Mouse (Mus musculus): Measurements from ENCODE around the gene Tnni1.
A peak's percentile ranks its signal among the peaks of the same experiment; 100 is the strongest.

Tnni1 gene

GRCm38 (mm10) chr1:135847139-135847562, 67.9 kb downstream of the Tnni1 start:
- peak; percentile 29 for DNase-seq

- no peak for DNase-seq
Observed at GRCm38 (mm10) chr1:135847611-135848351, 68.5 kb downstream of the Tnni1 start.

GRCm38 (mm10) chr1:135850722-135851512, 71.7 kb downstream of the Tnni1 start:
- DNase-seq = peak; percentile 17

- DNase-seq = peak; percentile 23
Observed at GRCm38 (mm10) chr1:135852044-135852756, 73.0 kb downstream of the Tnni1 start.

- no peak for DNase-seq
Observed at GRCm38 (mm10) chr1:135853200-135853599, 74.0 kb downstream of the Tnni1 start.

- no peak for DNase-seq
Observed at GRCm38 (mm10) chr1:135854591-135855343, 75.5 kb downstream of the Tnni1 start.

GRCm38 (mm10) chr1:135855344-135855687, 76.1 kb downstream of the Tnni1 start:
- DNase-seq = no peak

GRCm38 (mm10) chr1:135856070-135856469, 76.8 kb downstream of the Tnni1 start:
- DNase-seq = no peak

- no peak for DNase-seq
Observed at GRCm38 (mm10) chr1:135857137-135857775, 78.0 kb downstream of the Tnni1 start.

- no peak for DNase-seq
Observed at GRCm38 (mm10) chr1:135858533-135858932, 79.3 kb downstream of the Tnni1 start.
